Comparison of ENCODE assay signal across 9 mouse cellular contexts in the genomic region with DNA sequence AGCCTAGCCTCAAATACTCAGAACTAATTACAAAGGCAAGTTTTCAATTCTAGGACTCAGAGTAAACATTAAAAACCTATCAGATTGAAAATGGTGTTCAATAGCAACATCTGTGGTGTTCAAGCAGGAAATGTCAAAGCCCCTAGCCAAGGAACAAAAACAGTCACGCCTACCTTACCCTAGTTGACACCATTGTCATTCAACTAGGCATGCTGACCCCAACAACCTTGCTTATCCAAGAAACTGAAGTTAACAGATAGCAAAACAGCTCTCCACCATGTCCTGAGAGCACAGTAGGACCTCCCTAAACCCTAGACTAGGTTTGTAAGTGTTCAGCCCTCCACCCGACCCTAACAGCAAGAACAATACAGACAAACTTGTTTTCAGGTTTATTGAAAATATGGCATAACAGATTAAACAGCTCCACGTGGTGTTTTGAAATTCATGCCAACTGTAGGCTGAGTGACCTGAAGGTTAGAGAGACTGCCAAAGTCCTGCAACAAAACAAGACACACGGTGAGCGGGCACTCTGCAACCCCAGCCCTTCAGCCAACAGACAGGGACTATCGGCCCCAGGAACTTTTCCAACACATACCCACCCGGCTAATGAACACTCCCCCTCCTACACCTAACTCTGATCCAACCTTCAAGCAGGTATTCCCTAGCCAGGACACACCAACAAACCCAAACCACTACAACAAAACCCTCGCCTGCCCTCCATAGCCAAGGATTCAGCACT. TPM values are rescaled to one million over a fixed set of nuclear protein-coding genes. Genes with fewer than 3 reads are reported as not detected.
DNase-seq lines count a peak whose midpoint lies in the region; ATAC-seq lines count a peak whose summit lies in the region.
"Had no signal": no experiment of that assay in that cellular context is flagged by ENCODE, and none has a peak within 500 bp of the region (broad histone marks: within the 10 kb centered on the region; RNA-seq: fewer than 3 reads in every experiment).

No protein-coding gene starts in this region.

- H3K4me1 ChIP-seq in lung, embryonic 16.5 days (replicated peaks; ENCODE audit: control insufficient read depth, insufficient read depth, low read length): peaks cover 15% of the 10 kb centered on the region
- H3K4me1 ChIP-seq in forebrain, embryonic 14.5 days (ENCODE audit: control insufficient read depth, insufficient read depth, low read length): peaks cover 15% of the 10 kb centered on the region
- peaks cover 21% of the 10 kb centered on the region for H3K4me1 ChIP-seq in limb, embryonic 12.5 days (replicated peaks)
- peaks cover 12% of the 10 kb centered on the region for H3K4me1 ChIP-seq in stomach, embryonic 14.5 days (ENCODE audit: control insufficient read depth, insufficient read depth, low read length)

- H3K27ac ChIP-seq in lung, embryonic 16.5 days (ENCODE audit: low read length): no peak overlapping the region
- H3K27ac ChIP-seq in forebrain, embryonic 14.5 days (ENCODE audit: low read depth, low read length): no peak overlapping the region
- H3K27ac ChIP-seq in limb, embryonic 12.5 days: peak overlapping the region; percentile 17; the same call in 1 of the 2 replicates
- H3K27ac ChIP-seq in stomach, embryonic 14.5 days (ENCODE audit: low read length): no peak overlapping the region

- no peak for ATAC-seq in lung, embryonic 16.5 days (ENCODE audit: low read depth)
- ATAC-seq in forebrain, embryonic 14.5 days: no peak
- ATAC-seq in limb, embryonic 12.5 days (ENCODE audit: insufficient number of reproducible peaks, insufficient read depth, low FRiP score, low TSS enrichment, low read depth): no peak
- ATAC-seq in stomach, embryonic 14.5 days (ENCODE audit: insufficient number of reproducible peaks, insufficient read depth, low FRiP score, low read depth): no peak

- 48% methylated on average over 8 of the region's 8 CpGs for WGBS in lung, embryonic 16.5 days
- 71% methylated on average over 8 of the region's 8 CpGs for WGBS in forebrain, embryonic 14.5 days
- WGBS in limb, embryonic 12.5 days: 82% methylated on average over 8 of the region's 8 CpGs
- 66% methylated on average over 8 of the region's 8 CpGs for WGBS in stomach, embryonic 14.5 days

- DNase-seq in lung, postnatal 4 days: no peak
- no peak for DNase-seq in forebrain, embryonic 14.5 days (ENCODE audit: low spot score)
- DNase-seq in ovary, postnatal 10 days (ENCODE audit: low spot score): no peak
- DNase-seq in right cerebral cortex, adult 18-20 months: no peak
- no peak for DNase-seq in urinary bladder, postnatal 25 days (ENCODE audit: low spot score)
- DNase-seq: right cerebral cortex, postnatal 25 days had no signal

- peak overlapping the region; percentile 93 for H3K9ac ChIP-seq in lung, embryonic 16.5 days (ENCODE audit: low read length)
- H3K9ac ChIP-seq in forebrain, embryonic 14.5 days (ENCODE audit: low read length): peak overlapping the region; percentile 94
- H3K9ac ChIP-seq in limb, embryonic 12.5 days (replicated peaks): peak overlapping the region; percentile 99
- peak overlapping the region; percentile 96; the same call in 1 of the 2 replicates for H3K9ac ChIP-seq in stomach, embryonic 14.5 days (replicated peaks; ENCODE audit: low read depth, low read length)

- H3K4me3 ChIP-seq in lung, embryonic 16.5 days (ENCODE audit: low read length): peak overlapping the region; percentile 97
- no peak overlapping the region for H3K4me3 ChIP-seq in forebrain, embryonic 14.5 days (ENCODE audit: low read depth, low read length)
- peak overlapping the region; percentile 97 for H3K4me3 ChIP-seq in limb, embryonic 12.5 days (replicated peaks)
- H3K4me3 ChIP-seq in stomach, embryonic 14.5 days (ENCODE audit: low read depth, low read length): peak overlapping the region; percentile 90; the same call in 1 of the 2 replicates

- no peaks in the 10 kb centered on the region for H3K9me3 ChIP-seq in lung, embryonic 16.5 days (ENCODE audit: control insufficient read depth, low read length)
- no peaks in the 10 kb centered on the region for H3K9me3 ChIP-seq in forebrain, embryonic 14.5 days (replicated peaks; ENCODE audit: control insufficient read depth, low read length)
- no peaks in the 10 kb centered on the region; the same call in 1 of the 2 replicates for H3K9me3 ChIP-seq in limb, embryonic 12.5 days
- no peaks in the 10 kb centered on the region for H3K9me3 ChIP-seq in stomach, embryonic 14.5 days (ENCODE audit: control insufficient read depth, low read depth, low read length)

- H3K27me3 ChIP-seq in lung, embryonic 16.5 days (ENCODE audit: control insufficient read depth, insufficient read depth, low read depth, low read length): no peaks in the 10 kb centered on the region
- H3K27me3 ChIP-seq in forebrain, embryonic 14.5 days (replicated peaks; ENCODE audit: control insufficient read depth, insufficient read depth, low read length): no peaks in the 10 kb centered on the region
- H3K27me3 ChIP-seq in limb, embryonic 12.5 days: no peaks in the 10 kb centered on the region
- H3K27me3 ChIP-seq in stomach, embryonic 14.5 days (ENCODE audit: control insufficient read depth, insufficient read depth, low read length): no peaks in the 10 kb centered on the region

- peaks cover 34% of the 10 kb centered on the region for H3K36me3 ChIP-seq in lung, embryonic 16.5 days (ENCODE audit: control insufficient read depth, insufficient read depth, low read length)
- H3K36me3 ChIP-seq in forebrain, embryonic 14.5 days (ENCODE audit: control insufficient read depth, insufficient read depth, low read length): peaks cover 54% of the 10 kb centered on the region
- peaks cover 65% of the 10 kb centered on the region for H3K36me3 ChIP-seq in limb, embryonic 12.5 days
- peaks cover 40% of the 10 kb centered on the region for H3K36me3 ChIP-seq in stomach, embryonic 14.5 days (ENCODE audit: control insufficient read depth, insufficient read depth, low read length)

- H3K4me2 ChIP-seq in lung, embryonic 16.5 days (ENCODE audit: low read depth, low read length): peak overlapping the region; percentile 72
- H3K4me2 ChIP-seq in forebrain, embryonic 14.5 days (ENCODE audit: low read length): peak overlapping the region; percentile 78
- peak overlapping the region; percentile 98 for H3K4me2 ChIP-seq in limb, embryonic 12.5 days
- peak overlapping the region; percentile 90 for H3K4me2 ChIP-seq in stomach, embryonic 14.5 days (replicated peaks; ENCODE audit: low read depth, low read length)

RNA-seq across cellular contexts. Expression of gene Rps17, which starts 2.5 kb away (rescaled TPM):
- polyA plus RNA-seq in lung, embryonic 16.5 days (2015; fragmentation: Nextera tagmentation; extraction: Ambion mirVana): 1,215 and 1,240 TPM in 2 replicates
- 769 and 900 TPM in 2 replicates for polyA plus RNA-seq in forebrain, embryonic 14.5 days (2014; fragmentation: Nextera tagmentation; extraction: Ambion mirVana)
- 1,248 and 1,281 TPM in 2 replicates for polyA plus RNA-seq in limb, embryonic 12.5 days (2016; fragmentation: Nextera tagmentation; extraction: Ambion mirVana)
- 1,419 and 1,515 TPM in 2 replicates for polyA plus RNA-seq in stomach, embryonic 14.5 days (2014; fragmentation: Nextera tagmentation; extraction: Ambion mirVana)
